Mouse (Mus musculus): Measurements from ENCODE around the gene Thumpd2.

Thumpd2 gene

DNA sequence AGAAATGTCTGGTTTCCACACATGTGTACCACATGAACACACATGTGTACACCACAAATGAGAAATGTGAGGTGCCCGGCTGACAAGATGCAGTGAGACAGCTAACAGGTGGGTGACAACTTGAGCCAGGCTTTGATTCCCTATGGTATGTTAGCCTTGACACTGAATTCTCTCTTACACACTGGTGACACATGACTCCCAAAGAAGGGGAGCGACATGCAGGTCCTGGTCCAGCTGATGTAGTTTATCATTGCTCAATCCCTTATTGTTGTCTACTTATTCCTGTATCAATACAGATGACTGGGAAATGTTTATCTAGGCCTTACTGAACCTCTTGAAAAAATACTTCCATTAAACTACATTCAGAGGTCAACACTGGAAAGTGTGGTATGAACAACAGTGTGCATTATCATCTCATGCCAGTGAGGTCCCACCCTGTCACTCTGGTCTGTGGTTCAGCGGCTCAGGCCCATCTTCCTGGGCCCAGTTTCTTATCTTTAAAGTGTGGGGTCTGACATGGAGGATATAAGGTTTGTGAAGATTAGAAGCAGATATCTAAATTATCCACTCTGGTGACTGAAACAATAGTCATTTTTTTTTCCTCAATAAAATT, 32.9 kb downstream of the Thumpd2 start:
- DNase-seq = no peak

DNA sequence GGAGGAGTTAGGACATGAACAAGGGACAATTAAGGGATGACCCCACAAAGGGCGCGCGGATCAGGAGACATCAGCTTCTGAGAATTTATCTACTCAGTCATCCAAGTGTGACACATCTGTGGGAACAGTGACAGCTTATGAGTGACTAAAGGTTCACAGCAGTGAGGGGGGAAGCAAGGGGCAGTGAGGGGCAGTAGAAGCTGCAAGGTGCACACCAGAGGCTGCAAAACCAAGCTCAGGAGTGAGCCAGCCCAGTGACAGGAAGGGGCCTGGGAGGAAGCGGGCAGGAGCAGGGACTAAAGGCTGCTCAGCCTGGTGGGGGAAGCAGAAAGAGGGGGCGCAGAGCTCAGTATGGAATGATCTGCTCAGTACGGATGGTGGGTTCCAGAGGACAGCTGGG, 37.6 kb downstream of the Thumpd2 start:
- no peak for DNase-seq

DNA sequence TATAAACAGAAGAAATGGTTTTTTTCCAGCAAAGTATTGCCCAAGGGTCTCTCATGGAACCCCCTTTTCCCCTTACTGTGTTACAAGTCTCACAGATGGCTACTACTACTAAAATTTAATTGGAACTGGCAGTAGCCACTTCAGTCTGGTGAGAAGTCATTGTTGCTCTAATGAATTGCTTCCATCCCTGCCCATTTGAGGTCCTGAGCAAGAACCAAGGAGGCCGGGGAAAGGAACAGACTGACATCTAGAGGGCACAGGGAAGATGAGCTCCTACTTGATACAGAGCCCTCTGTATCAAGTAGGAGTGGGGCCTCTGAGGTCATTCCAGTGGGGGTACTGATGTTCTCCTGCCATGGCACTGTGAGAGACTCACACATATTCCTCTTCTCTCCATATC, 47.8 kb downstream of the Thumpd2 start:
- no peak for DNase-seq

DNA sequence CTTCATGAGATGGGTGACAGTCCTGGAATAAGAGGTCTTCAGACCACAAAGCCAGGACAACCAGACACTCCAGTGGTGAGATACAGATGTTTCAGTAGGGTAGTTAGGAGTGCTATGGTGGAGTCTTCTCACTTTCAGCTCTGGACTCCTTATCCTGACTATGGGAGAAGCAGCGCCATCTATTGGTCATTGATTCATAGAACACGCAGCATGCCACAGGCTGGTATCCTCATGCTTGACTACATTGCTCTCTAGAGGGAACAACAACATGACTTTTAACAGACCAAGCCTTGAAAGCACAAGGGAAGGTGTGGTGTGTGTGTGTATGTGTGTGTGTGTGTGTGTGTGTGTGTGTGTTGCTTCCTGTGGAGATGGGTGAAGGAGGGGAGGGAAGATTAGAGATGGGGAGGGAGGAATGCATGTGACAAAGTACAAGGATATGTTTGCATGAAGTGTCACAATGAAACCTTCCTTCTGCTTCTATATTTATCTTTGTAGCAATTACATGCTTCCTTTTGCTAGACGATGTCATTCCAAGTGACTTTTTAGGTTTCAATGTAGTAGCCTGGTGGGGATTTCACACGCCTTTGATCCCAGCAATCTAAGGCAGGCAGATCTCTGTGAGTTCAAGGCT, 49.0 kb downstream of the Thumpd2 start:
- peak; percentile 51 to 70 for DNase-seq

DNA sequence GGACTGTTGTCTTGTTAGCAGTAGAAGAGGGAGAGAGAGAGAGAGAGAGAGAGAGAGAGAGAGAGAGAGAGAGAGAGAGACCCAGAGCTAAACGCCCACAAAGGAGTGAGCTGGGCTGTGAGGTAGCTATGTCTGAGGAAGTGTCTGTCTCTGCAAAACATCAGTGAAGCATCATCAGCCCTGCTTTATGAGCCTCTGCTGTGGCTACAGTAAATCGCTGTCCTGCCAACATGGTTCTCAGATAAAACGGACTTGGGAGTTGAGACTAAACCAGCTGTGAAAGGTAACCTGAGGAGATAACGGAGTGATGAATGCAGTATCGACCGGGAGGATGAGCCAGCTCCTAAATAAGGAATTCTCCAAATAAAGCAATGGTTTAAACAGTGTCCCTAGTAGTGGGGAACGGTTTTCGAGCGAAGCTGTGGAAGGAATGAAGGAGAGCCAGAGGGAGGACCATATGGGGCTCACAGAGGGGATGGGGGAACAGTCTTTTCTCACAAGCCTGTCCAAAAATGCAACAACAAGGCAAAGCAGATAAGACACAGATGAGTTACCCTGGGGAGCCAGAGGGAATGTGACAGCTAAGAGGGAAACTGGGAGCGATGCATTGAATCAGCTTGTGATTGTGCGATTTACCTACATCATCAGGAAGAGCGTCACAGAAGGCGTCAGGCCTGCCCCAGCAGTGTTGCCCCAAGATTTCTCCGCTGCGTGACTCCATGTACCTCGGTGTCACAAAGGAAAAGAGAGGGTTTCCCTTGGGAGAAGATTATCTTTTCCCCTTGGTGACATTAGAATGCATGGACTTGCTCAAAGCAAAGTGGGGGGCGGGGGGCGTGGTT, 53.8 kb downstream of the Thumpd2 start:
- DNase-seq = no peak

DNA sequence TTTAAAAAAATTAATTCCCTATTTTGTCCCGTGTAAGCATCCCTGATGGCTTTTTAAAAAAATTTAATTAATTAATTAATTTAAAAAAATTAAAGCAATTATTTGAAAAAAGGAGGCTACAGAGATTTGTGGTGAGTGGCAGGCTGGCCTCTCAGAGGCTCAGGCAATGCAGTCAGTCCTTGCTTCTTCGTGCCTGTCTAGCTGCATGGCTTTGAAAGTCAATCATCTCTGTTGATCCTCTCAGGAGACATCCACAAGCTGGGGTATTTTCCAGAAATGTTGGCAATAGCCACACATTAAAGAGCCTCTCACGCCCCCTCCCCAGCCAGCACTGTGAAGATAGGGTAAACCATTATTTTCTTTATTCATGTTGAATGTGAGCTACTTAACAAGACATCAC, 54.7 kb downstream of the Thumpd2 start:
- no peak for DNase-seq

DNA sequence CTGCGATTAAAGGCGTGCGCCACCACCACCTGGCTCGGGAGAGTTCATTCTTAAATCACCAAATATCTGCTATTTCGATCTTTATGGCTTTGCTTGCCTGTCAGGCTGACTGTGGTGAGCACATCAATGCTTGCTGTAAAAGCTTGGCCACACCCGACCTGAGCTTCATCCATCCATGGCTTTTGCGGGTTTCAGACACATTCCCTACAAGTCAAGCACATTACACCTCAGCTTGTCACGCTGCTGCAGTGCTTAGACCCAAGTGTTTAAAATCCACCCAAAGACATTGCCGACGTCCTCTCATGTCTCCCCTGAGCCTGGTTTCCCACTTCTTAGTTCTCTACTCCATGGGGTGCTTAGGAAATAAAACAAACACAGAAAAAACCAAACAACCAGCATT, 55.8 kb downstream of the Thumpd2 start:
- no peak for DNase-seq

DNA sequence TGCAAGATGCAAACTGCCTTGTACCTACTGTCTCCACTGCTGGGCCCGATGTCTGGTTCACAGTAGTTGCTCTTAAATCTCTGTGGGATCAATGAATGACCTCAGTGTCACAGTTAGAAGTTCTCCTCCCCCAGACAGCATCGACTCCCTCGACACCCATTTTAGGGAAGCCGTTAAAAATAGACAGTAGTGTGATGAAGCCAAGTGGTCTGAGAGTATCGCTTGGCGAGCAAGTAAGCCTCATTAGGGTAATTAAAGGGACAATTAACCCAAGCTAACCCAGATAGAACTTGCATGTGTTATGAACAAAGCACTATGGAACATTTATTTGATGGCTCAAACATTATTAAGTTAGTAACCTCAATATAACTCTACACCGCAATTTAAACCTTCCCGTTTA, 59.6 kb downstream of the Thumpd2 start:
- DNase-seq = no peak

DNA sequence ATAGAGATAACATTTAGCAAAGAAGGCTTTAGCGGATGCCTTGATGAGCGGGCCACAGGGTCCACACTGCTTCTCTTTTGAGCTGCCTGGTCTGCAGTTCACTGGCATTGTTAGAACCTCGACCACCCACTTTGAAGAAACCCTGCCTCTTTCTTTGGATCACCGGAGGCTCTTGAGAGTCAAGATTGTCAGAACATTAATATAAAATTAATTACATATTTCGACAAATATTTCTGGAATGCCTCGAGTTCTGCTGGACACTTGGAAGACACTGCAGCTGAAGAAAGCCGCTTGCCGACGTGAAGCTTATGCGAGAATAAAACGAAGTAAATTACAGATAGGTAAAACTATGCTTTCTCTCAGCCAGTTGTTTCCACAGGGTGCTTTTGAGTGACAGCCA, 60.4 kb downstream of the Thumpd2 start:
- DNase-seq = no peak

DNA sequence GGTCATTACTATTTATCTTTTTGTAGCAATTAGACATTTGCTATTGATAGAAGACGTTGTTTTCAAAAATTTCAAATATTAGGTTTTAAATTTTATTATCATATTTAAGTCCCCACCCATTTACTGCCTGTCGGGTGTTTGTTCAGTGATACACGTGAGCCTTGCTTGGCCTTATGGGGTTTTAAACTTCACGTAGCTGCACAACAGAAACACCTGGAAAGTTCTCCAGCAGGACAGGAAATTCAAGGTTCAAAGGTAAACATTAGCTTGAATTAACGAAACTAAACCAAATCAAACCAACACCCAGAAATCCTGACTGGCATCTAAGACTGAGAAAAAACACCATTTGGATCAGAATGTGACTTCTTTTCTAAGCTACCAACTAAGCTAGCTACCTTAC, 62.8 kb downstream of the Thumpd2 start:
- no peak for DNase-seq

DNA sequence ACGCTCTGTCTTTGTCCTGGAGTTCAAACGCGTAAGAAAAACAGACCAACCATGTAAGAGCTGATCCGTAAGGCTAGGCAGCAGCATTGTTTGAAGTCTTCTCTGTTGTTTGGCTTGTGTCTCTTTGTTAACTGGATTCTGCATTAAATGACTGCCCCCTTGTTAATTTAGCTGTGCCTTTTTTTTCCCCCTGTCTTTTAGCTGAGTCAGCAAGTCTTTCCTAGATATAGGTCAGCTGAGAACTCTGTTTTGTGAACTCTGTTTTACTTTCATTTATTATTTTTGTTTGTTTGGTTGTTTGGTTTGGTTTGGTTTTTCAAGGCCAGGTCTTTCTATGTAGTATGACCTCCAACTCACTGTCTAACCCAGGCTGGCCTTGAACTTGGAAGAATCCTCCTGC, 63.2 kb downstream of the Thumpd2 start:
- DNase-seq = no peak

DNA sequence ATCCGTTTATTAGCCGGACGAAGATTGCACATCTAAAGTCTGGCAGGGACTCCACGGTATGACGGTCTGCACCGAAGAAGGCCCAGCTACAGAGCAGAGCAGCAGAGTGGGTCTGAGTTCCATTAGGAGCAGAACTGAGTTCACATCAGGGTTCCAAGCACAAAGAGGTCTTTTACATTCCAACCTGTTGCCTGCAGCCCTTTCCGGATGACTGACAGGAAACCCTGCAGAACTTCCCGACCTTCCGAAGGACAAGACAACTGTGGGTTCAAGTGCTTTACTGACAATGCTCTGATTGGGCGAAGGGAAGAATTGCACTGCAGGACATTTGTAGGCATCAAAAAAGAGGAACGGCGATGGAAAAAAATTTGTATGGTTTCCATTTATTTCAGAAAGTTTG, 63.9 kb downstream of the Thumpd2 start:
- DNase-seq = no peak

DNA sequence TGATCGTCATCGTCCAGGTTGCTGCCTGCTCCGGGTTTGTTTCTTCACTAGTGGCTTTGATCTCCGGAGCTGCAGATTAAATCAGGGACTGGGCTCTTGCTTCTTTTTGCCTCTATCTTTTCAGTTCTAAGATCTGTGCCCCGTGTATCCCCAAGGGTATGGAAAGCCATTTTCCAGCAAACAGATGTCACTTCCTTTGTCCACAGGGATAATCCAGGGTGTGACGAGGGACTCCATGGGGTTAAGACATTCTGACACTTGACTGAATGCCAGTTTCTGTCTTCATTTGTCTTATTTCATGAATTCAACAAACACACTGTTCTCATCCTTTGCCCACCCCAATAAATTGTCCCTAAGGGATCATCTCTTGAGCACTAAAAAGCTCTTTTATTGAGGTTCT, 65.9 kb downstream of the Thumpd2 start:
- DNase-seq = no peak

DNA sequence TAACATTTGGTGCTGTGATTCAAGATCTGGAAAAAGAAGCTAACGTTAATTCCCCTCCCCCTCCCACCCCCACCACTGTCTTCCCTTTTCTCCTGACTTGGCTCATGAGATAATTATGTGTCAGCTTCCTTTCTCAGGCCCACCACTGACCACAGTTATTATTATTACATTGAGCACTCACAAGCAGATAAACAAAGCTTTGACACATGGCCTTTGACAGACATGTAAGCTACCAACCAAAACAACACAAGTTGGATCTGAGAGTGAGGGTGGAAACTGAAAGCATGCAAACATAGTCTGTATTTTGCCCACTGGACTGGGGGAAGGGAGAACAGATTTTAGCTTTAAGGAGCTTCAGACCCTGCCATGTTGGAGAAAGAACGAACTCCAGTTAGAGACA, 67.7 kb downstream of the Thumpd2 start:
- DNase-seq = no peak

DNA sequence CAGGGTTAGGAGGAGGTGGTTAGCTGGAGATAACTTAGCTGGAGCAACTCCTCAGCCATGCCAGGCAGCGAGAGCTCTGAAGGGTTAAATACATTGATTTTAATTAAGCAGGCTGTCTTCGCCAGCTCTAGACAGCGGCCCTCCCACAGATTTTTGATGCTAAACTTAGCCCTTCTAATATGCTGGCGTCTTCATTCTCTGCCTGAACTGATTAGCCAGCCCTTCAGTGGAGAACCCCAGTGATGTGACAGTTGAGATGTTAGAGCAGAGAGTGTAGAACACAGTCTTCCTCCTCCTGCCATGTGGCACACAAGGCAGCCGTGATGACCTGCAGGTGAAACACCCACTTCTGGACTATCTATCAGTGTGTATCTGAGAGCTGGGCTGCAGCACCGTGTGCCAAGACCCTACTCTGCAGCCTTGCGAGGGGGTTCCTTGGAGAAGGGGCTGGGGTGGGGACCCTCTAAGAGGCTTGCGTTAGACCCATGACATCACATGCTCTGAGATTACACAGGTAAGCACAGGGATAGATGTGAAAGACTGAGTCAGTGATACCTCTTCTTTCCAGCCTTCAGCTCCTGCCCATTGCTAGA, 73.3 kb downstream of the Thumpd2 start:
- DNase-seq = no peak

DNA sequence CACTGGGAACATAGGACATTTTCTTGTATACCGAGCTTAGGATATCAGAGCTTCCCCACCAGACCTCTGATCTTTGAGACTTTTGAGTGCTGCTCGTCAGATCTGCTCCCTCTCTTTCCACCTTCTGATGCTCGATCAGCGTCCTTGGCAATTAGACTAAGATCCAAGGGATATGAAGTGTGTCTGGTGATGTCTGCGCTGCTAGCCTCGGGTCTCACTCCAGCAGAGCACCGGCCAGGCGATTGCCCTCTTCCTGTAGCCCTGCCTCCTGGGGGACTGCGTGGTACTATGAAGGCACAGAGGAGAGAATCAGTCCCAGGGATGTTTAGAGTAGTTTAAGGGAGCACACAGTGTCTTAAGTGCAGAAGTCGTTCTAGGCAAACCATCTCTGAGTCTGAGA, 81.9 kb downstream of the Thumpd2 start:
- DNase-seq = no peak

DNA sequence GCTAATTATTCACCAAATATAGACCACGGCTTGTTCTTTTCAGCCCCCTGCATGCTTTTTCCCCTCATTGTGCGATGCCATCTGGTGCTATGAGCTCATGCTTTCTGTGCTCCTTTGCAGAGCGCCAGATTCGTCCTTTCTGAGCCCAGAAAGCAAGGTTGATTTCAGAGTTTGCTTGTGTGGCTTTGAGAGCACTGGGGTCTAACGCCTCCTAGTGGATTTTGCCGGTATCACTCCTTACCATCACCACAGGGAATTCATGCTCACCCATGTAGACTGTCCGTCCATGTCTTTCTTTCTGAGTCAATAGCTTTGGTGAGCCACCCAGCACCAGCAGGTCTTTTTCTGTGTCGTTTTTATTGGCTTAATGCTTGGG, 82.5 kb downstream of the Thumpd2 start:
- peak; percentile 71 to 83 for DNase-seq

DNA sequence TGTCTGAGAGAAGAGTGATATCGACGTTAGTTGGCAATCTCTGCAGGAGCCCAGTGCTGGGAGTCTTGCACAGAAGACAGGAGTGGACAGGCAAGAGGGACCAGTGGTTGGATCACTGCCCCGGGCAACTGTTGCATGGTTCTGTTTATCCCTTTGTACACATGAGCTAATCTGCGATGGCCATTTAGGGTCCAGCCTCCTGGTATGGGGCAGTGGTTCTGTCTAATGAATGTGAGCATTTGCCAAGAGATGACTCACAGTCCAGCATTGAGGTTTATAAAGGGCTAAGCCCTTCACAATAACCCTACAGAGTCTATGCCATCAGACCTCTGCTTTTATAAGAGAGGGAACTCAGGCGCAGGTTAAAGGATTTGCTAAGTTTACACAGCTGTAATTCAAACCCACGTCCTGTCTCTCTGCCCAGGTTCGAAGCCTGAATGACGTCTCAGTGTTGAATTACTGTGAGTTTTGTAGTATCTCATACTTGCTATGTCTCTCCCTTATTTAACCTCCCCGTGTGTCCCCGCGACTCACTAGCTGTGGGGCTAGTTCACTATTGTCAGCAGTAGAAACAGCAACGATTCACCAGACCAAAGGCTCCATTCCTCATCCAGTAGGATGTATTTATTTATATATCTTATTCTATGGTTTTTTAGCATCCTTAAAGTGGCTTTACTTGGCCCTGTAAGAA, 83.0 kb downstream of the Thumpd2 start:
- no peak for DNase-seq

DNA sequence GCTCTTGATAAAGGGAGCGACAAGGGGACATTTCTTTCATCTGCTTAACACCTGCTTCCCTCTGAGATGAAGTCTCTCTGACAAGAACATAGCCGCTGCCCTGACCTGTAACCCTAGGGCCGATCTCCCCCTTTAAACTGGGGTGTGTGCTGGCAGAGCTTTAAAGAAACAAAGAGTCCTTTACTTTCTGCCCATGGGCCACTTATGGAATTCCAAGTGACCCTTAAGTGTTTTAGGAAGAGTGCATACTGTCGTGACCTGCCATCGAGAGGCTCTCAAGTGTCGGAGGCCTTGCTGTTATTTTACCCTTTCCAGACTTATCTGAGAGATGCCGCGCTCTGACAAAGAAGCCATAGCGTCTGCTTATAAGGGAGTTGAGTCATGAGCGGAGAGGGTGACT, 84.8 kb downstream of the Thumpd2 start:
- no peak for DNase-seq

DNA sequence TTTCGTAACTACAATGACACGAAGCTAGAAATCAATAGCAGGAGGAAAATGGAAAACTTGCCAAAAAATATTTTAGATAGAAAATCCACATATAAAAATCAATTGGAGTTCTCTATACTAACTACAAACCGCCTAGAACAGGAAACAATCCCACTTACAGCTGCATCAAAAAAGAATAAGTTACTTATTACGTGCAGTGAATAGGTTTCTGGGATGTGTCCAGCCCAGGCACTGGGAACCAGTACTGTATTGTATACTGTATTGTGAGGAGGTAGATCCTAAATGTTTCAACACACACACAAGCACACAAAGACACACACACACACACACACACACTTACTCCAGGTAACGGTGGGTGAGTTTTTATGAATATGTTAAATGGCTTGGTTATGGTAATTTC, 87.6 kb downstream of the Thumpd2 start:
- DNase-seq = no peak

Measured in kidney, postnatal 25 days (tissue).